Mouse (Mus musculus): ENCODE results near the gene Xpnpep1.

- peak; percentile 34; the same call in 1 of the 2 replicates for TF ChIP-seq CTCF (IDR thresholded peaks at IDR 0.05; ENCODE audit: insufficient read depth, low read depth, low read length)
- no peak for TF ChIP-seq POLR2A (IDR thresholded peaks at IDR 0.05; ENCODE audit: insufficient read depth, low read depth, low read length)
Measured at GRCm38 (mm10) chr19:53019716-53020463, 20.1 kb downstream of the Xpnpep1 start.

Measured in olfactory bulb, adult 2 months (tissue).